Mouse (Mus musculus) heart, embryonic 10.5 days (tissue): ENCODE measurements at regions not wholly inside any gene's neighbourhood (a gene's known extent, or its start where the extent isn't known, plus 50 kb on each side); places are given as distances from the start of the nearest gene placed in this dataset.

Experiments
- DNase-seq: peaks from one replicate; pipeline ENCODE4 v3.0.0-alpha.2; 2017; ENCODE audit warnings: low spot score
- H3K27ac ChIP-seq: fragments of 300-500 bp; sonication (generic); 2 replicates; pipeline ENCODE4 v1.5.1; 2016; ENCODE audit warnings: mild to moderate bottlenecking
- H3K27me3 ChIP-seq: fragments of 300-500 bp; sonication (generic); 2 replicates; pipeline ENCODE4 v1.6.1; 2016; ENCODE audit warnings: mild to moderate bottlenecking; ENCODE audit not compliant: poor library complexity, insufficient read depth, severe bottlenecking
- H3K36me3 ChIP-seq: fragments of 300-500 bp; sonication (generic); 2 replicates; pipeline ENCODE4 v1.6.1; 2016; ENCODE audit warnings: mild to moderate bottlenecking, moderate library complexity
- H3K4me1 ChIP-seq: fragments of 300-500 bp; sonication (generic); 2 replicates; pipeline ENCODE4 v1.6.1; 2016; ENCODE audit warnings: mild to moderate bottlenecking
- H3K4me3 ChIP-seq: fragments of 300-500 bp; sonication (generic); 2 replicates; pipeline ENCODE4 v1.5.1; 2016; ENCODE audit warnings: mild to moderate bottlenecking, moderate library complexity
- H3K9me3 ChIP-seq: fragments of 300-500 bp; sonication (generic); 2 replicates; pipeline ENCODE4 v1.6.1; 2016; ENCODE audit warnings: mild to moderate bottlenecking, moderate library complexity
- WGBS: fragments of 180-500 bp; shearing (Covaris S2); methylation state at CpG from one replicate; pipeline ENCODE4 v1.1.7; 2016; 5-methylcytosine and 5-hydroxymethylcytosine counted together

DNA sequence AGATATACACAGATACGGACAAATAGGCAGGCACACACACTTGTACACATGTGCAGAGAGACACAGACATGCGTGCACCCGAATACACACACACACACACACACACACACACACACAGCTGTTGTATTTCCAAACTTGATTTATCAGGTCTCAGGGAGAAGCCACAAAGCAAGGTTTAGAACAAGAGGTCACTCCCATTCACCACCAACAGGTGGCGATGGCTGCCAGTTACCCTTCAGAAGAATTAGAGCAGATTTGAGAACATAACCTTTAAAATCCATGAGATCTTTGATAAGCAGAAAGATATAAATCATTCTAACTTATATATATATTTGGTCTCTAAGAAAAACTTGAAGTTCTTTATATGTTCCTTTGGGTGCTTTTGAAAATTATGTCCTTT lies 169.9 kb upstream of the Cep162 start:
- WGBS, result 56% methylated on average over 4 of the region's 4 CpGs
- Histone ChIP-seq H3K27ac (no peak overlapping the region), H3K4me3 (no peak overlapping the region), H3K36me3 (no peaks in the 10 kb centered on the region), H3K27me3 (peaks cover 24% of the 10 kb centered on the region), H3K9me3 (no peaks in the 10 kb centered on the region), H3K4me1 (peaks cover 8% of the 10 kb centered on the region; the same call in 1 of the 2 replicates)
- DNase-seq, result no peak

DNA sequence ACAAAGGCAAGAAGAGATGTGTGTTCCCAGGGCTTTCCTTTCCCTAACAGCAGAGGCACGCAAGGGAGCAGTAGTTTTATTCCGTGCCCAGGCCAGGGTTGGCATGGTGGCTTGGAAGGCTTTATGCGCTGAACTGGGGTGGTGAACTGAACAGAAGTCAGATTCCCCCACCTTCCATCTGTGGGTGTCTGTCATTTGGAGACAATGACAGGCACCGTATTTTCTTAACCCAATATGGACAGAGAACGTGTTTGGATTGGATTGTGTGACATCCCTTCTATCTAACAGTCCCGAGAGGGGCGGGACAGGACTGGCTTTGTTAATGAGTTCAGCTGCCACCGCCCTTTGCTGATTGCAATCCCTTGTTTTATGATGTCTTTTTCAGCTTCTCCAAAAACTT lies 165.8 kb upstream of the Cep162 start:
- WGBS, result 51% methylated on average over 8 of the region's 8 CpGs

DNA sequence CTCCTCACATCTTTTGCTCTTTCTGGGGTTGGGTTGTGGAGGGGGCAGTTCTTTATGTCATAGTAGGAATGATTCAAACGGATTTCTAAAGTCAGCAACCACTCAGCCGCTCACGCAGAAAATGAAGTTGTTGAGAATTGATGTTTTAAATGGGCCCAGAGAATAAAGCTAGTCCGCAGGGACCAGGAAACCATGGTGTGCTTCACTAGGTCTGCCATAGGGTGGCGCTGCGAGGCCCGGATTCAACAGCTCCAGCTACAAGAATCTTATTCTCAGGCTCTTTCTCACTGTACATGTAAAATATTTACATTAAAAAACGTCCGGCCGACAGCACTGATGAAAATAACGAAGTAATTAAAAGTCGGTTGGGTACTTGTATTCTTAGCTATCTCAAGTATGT lies 164.0 kb upstream of the Cep162 start:
- Histone ChIP-seq H3K36me3 (no peaks in the 10 kb centered on the region), H3K4me1 (peaks cover 4% of the 10 kb centered on the region; the same call in 1 of the 2 replicates), H3K27ac (no peak overlapping the region), H3K9me3 (no peaks in the 10 kb centered on the region), H3K4me3 (no peak overlapping the region), H3K27me3 (peaks cover 23% of the 10 kb centered on the region)
- 12% methylated on average over 12 of the region's 12 CpGs for WGBS
- peak; percentile 82 for DNase-seq

More for the DNA sequence above, 165.8 kb upstream of the Cep162 start:
- H3K9me3 ChIP-seq, result no peaks in the 10 kb centered on the region
- H3K27me3 ChIP-seq, result peaks cover 26% of the 10 kb centered on the region
- no peak for DNase-seq
- H3K4me3 ChIP-seq, result no peak overlapping the region
- H3K36me3 ChIP-seq, result no peaks in the 10 kb centered on the region
- peaks cover 6% of the 10 kb centered on the region; the same call in 1 of the 2 replicates for H3K4me1 ChIP-seq
- H3K27ac ChIP-seq, result no peak overlapping the region

DNA sequence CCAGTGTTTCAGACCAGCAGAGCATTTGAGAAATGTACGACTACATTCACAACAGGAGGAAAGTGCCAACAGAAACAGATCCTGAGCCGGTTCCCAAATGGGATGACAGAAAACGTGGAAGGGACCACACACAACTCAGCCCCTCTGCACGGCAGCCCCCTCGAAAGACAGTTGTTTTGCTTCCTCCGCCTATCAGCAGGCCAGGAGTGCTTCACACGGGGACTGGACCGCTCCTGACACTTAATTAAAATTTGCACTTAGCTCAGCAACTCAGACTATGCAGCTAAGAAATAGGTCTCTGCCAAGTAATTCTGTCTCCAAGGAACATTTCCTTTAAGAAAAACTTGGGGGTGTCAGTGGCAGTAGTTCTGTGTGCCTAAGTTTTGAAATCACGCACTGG lies 157.6 kb upstream of the Cep162 start:
- H3K4me3 ChIP-seq, result no peak overlapping the region
- H3K36me3 ChIP-seq, result no peaks in the 10 kb centered on the region
- no peak for DNase-seq
- 37% methylated on average over 9 of the region's 9 CpGs for WGBS
- no peaks in the 10 kb centered on the region for H3K9me3 ChIP-seq
- H3K4me1 ChIP-seq, result no peaks in the 10 kb centered on the region
- peaks cover 14% of the 10 kb centered on the region; the same call in 1 of the 2 replicates for H3K27me3 ChIP-seq
- no peak overlapping the region for H3K27ac ChIP-seq

DNA sequence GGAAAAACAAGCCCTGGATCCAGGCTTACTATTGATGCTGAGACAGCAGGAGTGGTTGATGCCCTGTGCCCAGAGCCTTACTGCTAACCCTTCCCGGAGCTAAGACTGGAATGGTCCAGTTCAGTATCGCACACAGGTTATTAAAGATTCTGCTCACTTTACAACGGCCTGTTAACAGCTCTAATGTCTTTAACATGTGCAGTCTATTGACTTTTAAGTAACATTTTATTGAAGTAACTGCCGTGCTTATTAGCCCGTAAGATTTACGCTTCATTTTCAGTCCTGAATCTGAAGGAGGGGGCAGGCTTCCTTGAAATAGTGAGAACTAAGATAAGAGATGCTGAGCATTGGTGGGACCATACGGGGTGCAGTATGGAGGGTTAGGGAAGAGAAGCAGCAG lies 155.7 kb upstream of the Cep162 start:
- H3K4me3 ChIP-seq, result no peak overlapping the region
- peaks cover 7% of the 10 kb centered on the region; the same call in 1 of the 2 replicates for H3K27me3 ChIP-seq
- H3K36me3 ChIP-seq, result no peaks in the 10 kb centered on the region
- no peak for DNase-seq
- peaks cover 5% of the 10 kb centered on the region; the same call in 1 of the 2 replicates for H3K4me1 ChIP-seq
- WGBS, result 84% methylated on average over 7 of the region's 7 CpGs
- no peaks in the 10 kb centered on the region for H3K9me3 ChIP-seq
- H3K27ac ChIP-seq, result no peak overlapping the region

DNA sequence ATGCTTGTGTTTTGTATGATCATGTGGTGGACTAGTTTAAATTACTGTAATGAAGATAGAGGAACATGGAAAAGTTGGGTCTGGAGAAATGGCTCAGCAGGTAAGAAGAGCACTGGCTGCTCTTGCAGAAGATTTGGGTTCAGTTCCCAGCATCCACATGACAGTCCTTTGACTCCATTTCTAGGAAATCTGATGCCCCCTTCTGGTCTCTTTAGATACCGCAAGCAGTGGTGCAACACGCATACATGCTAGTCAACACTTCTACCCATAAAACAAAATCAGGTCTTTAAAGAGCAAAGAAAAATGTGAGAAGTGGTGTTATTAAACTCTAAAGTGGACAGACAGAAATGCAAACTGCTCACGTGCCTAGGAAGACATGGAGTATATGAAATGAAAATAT lies 154.4 kb upstream of the Cep162 start:
- Histone ChIP-seq H3K4me3 (no peak overlapping the region), H3K4me1 (peaks cover 5% of the 10 kb centered on the region; the same call in 1 of the 2 replicates), H3K27ac (no peak overlapping the region), H3K27me3 (peaks cover 7% of the 10 kb centered on the region; the same call in 1 of the 2 replicates), H3K9me3 (no peaks in the 10 kb centered on the region), H3K36me3 (no peaks in the 10 kb centered on the region)
- 90% methylated on average over 3 of the region's 3 CpGs for WGBS
- no peak for DNase-seq

DNA sequence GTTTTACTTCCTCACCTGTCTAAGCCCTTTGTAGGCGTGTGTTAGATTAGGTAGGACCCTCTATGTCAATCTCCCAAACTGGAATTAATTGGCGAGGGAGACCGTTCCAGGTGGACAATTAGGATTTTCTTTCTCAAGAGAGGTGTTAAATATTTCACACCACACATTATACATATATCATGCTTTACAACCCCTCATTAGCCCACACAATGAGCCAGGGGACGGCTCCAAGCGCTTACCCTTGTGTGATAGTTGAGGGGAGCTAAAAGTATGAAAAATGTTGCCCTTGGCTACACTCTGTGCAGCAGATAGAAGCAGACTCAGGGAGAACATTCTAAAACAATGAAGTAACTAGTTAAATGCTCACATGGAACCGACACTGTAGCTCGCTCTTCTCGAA lies 153.5 kb upstream of the Cep162 start:
- H3K4me1 ChIP-seq, result peaks cover 5% of the 10 kb centered on the region; the same call in 1 of the 2 replicates
- H3K27me3 ChIP-seq, result peaks cover 7% of the 10 kb centered on the region; the same call in 1 of the 2 replicates
- WGBS, result 87% methylated on average over 8 of the region's 8 CpGs
- DNase-seq, result no peak
- H3K4me3 ChIP-seq, result no peak overlapping the region
- H3K36me3 ChIP-seq, result no peaks in the 10 kb centered on the region
- H3K9me3 ChIP-seq, result no peaks in the 10 kb centered on the region
- H3K27ac ChIP-seq, result no peak overlapping the region

DNA sequence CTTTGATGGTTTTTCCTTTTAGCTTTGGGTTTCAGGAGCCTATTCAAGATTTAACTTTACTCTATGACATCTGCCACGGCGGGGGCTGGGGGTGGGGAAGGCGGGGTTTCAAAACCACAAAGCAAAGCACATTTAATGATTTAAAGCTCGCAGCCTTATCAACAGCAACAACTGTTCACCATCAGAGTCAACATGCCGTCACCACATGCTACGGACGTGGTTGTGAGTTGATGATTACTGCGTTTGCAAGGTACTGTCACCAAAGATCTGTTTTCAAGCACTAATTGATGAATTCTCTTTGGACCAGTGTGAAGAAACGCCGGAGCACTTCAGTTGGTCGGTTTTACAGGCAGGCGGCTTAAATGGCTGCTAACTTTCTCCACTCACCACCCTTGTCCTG lies 151.1 kb upstream of the Cep162 start:
- Histone ChIP-seq H3K4me3 (peak overlapping the region; percentile 29; the same call in 1 of the 2 replicates), H3K36me3 (no peaks in the 10 kb centered on the region), H3K27me3 (peaks cover 7% of the 10 kb centered on the region; the same call in 1 of the 2 replicates), H3K27ac (no peak overlapping the region), H3K9me3 (no peaks in the 10 kb centered on the region), H3K4me1 (peaks cover 5% of the 10 kb centered on the region; the same call in 1 of the 2 replicates)
- no peak for DNase-seq
- 33% methylated on average over 12 of the region's 12 CpGs for WGBS

DNA sequence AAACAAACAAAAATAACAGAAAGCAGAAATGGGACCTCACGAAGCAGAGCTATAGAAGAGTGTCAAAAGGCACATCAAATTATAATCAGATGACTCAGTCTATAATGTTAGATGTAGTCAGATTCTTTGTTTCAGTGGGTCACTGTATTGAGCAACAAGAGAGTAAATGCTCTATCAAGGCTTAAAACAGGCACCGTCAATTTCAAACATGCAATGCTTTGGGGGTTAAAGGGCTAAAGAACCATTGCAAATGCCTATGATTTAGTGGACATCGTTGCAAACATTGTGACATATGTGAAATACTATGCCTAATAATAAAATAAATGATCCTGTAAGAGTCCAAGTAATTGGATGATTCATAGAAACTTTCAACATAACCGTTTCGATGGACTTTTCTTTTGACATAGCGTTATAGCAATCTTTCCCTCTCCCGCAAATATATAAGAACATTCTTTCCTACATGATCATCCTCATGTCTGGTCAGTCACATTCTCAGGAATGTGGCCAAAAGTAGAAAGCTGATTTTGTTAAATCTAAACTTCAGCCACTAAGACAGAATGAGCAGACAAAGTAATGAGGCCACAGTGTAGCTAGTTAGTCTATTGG lies 149.9 kb upstream of the Cep162 start:
- no peak overlapping the region for H3K4me3 ChIP-seq
- no peaks in the 10 kb centered on the region for H3K27me3 ChIP-seq
- WGBS, result 87% methylated on average over 7 of the region's 7 CpGs
- no peak for DNase-seq
- no peaks in the 10 kb centered on the region for H3K9me3 ChIP-seq
- peaks cover 5% of the 10 kb centered on the region; the same call in 1 of the 2 replicates for H3K4me1 ChIP-seq
- no peak overlapping the region for H3K27ac ChIP-seq
- H3K36me3 ChIP-seq, result no peaks in the 10 kb centered on the region

DNA sequence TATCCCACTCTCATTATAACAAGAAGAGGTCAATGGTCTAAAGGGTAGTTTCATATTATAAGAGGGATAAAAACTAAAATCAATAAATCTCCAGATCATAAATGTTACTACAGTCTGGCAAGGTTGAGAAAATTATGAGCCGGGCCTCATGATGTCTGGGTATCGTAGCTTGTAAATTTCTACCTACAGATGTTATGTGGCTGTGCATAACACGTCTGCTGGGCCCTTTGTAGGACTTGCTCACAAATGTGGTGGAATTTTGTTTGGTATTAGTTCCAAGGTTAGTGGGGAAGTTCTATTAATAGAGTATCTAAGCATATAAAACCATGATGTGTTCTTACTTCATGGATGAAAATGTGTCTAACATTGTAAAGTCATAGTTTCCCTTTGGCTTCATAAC lies 146.7 kb upstream of the Cep162 start:
- H3K27me3 ChIP-seq, result no peaks in the 10 kb centered on the region
- peaks cover 5% of the 10 kb centered on the region; the same call in 1 of the 2 replicates for H3K4me1 ChIP-seq
- DNase-seq, result no peak
- 83% methylated on average over 3 of the region's 3 CpGs for WGBS
- no peaks in the 10 kb centered on the region for H3K9me3 ChIP-seq
- no peak overlapping the region for H3K27ac ChIP-seq
- no peaks in the 10 kb centered on the region for H3K36me3 ChIP-seq
- no peak overlapping the region for H3K4me3 ChIP-seq

DNA sequence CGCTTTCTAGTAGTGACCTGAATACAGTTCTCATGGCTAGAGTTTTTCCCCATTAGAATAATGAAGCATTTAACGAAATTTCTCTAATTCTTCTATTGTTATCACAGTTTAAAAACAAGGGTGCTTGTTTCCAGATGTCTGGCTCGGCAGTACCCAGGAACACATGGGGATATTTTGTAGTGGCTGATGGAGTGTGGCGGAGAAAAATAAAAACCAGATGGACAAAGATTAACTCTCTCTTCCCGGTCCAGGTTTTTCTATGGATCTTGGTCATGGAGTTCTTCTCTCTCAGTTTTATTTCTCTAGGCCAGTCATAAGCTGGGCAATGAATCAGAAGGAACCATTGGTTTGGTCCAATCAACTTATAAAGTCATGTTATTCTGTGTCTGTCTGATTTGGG lies 132.2 kb upstream of the Cep162 start:
- Histone ChIP-seq H3K4me3 (no peak overlapping the region), H3K36me3 (no peaks in the 10 kb centered on the region), H3K27me3 (no peaks in the 10 kb centered on the region), H3K4me1 (0 out of 2 replicates have a peak, but pooled peaks cover 3% of the 10 kb centered on the region), H3K27ac (no peak overlapping the region), H3K9me3 (no peaks in the 10 kb centered on the region)
- no peak for DNase-seq
- WGBS, result 75% methylated on average over 5 of the region's 5 CpGs

DNA sequence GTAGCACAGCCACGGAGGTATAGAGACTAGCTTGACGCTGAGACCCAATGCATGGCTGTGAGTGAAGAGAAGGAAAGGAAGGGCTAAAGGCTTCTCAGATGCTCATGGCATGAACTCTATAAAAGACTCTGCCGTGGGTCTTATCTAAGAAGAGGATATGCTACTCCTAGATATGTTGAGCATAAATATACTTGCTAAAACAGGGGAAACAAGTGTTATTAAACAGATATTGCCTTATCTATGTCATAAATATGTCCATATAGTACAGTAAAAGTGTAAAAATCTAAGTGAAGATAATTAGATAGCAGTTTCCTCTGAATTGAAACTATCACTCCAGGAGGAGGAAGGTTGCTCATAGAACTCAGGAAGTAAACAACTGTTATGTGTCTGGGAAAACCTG lies 128.2 kb upstream of the Cep162 start:
- Histone ChIP-seq H3K36me3 (no peaks in the 10 kb centered on the region), H3K9me3 (no peaks in the 10 kb centered on the region), H3K4me3 (no peak overlapping the region), H3K27ac (no peak overlapping the region), H3K27me3 (0 out of 2 replicates have a peak, but pooled peaks cover 6% of the 10 kb centered on the region), H3K4me1 (peaks cover 10% of the 10 kb centered on the region)
- 56% methylated on average over 3 of the region's 3 CpGs for WGBS
- DNase-seq, result no peak

DNA sequence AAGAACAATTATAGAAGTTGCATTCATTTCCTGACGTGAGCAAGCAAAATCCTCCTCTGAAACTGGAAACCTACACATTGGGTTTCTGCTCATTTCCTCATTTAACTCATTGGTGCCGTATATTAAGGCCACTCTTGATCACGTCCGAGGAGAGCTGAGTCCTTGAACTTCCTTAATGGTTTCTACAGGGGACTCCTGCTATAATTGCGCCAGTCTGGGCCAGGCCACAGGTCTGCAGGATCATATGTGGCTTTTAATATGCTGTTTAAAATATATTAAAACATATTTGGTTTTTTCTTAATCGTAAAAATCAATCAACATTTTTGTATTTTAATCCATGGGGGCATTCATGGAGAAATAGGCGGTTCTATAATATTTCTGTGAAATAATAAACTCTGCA lies 122.6 kb upstream of the Cep162 start:
- 81% methylated on average over 7 of the region's 7 CpGs for WGBS
- no peaks in the 10 kb centered on the region for H3K36me3 ChIP-seq

More for the DNA sequence above, 122.6 kb upstream of the Cep162 start:
- no peak for DNase-seq
- Histone ChIP-seq H3K4me3 (no peak overlapping the region), H3K4me1 (peaks cover 10% of the 10 kb centered on the region), H3K27me3 (0 out of 2 replicates have a peak, but pooled peaks cover 6% of the 10 kb centered on the region), H3K27ac (no peak overlapping the region), H3K9me3 (no peaks in the 10 kb centered on the region)
